Mouse (Mus musculus) cerebellum, adult 2 months (tissue): ENCODE data around the gene Apobec4.

Experiments
- CTCF ChIP-seq: fragments of 200-500 bp; IDR thresholded peaks from 2 replicates; pipeline ENCODE4 v1.5.1; 2011; ENCODE audit warnings: low read depth, mild to moderate bottlenecking, control low read depth, low read length, moderate library complexity, borderline replicate concordance; ENCODE audit not compliant: insufficient read depth
- POLR2A ChIP-seq: fragments of 200-500 bp; IDR thresholded peaks from 2 replicates; pipeline ENCODE4 v1.6.1; 2011; ENCODE audit warnings: low read length, control low read depth, borderline replicate concordance; ENCODE audit not compliant: insufficient read depth

DNA sequence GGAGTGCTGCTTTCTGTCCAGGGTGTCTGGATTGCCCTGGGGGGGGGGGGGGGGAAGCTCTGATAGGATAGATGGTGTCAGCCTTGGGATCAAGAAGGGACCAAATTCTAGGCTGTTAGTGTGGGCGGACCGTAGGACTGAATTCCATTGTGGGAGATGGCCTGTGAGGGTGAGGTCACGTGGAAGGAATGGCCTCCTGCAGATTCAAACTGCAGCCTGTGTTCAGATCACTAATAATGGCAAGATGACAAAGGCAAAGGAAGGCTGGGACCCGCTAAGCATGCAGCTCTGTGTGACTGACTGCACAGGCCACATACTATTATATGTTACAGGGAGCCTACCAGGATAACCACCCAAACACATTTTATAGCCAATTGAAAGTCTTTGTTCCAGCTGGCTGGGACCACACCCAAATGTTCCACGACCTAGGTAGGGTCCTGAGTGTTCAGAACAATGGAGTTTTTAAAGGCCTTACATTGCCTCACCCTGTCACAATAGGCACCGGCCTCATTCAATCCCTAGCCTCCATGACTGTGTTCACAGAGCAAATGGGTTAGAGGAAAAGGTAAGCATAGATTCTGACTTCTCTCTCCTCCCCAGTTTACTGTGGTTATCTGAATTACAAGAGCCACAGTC is 43.3 kb downstream of the Apobec4 start:
- TF ChIP-seq CTCF: no peak
- no peak for TF ChIP-seq POLR2A
